Mouse (Mus musculus) adrenal gland, adult 10 weeks (tissue): ENCODE results near the gene Rdx. TPM values are rescaled to one million over a fixed set of nuclear protein-coding genes. Genes with fewer than 3 reads are reported as not detected.

Source experiments
- polyA plus RNA-seq: library from polyadenylated mRNA; stranded (reverse); fragments of 350-450 nt; fragmentation: Illumina TruSeq; extraction: RNeasy Lipid Tissue Mini Kit (QIAGEN cat#74804); gene quantifications from one replicate; pipeline ENCODE4 v1.2.3, GENCODE M21; 2014; ENCODE audit warnings: low read depth, low replicate concordance

Rdx gene
- 371 TPM for polyA plus RNA-seq

DNA sequence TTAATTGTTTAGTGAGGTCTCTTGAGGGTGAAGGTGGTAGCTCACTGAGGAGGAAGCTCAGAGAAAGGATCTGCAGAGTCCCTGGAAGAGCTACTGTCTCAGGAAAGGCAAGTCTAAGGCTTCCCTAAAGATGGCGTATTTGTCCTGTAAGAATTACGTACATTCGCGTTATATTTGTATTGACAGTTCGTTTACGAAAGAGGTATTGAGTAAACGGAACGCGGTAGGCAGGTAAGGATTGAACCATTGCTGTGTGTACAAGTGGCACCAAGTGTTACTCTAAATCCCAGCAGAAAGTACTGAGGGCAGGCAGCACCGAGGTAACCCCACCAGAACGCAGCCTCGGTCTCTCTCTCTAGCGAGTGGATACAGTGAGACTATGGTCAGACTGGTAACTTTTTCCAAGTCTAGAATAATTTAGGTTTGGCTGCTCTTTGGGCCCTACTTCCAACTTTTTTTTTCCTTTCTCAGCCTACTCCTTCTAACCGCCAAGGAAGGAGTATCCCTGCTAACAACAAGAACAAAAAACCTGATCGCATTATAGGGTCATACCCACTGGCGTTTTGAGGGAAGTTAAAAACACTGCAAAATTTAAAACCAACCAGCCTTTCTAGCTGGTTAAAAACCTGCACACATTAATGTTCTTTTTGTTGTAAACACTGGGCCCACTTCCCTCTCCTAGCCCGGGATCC lies at the start of gene Rdx:
Gene Rdx (plus strand): TSS at position 45 of the 692 bp plus-strand sequence.

Other genes starting within 250 kb of the Rdx start
- 783 TPM for gene Fdx1, start 83.6 kb upstream of the Rdx start, polyA plus RNA-seq
- gene Zc3h12c, start 121.4 kb downstream of the Rdx start, polyA plus RNA-seq: 35.2 TPM